Mouse (Mus musculus) embryonic fibroblast, embryonic 13.5 days (primary cell): ENCODE results near the gene Cyp2w1.

Experiments
- CTCF ChIP-seq: IDR thresholded peaks from 2 replicates; pipeline ENCODE4 v1.5.1; 2011; ENCODE audit warnings: mild to moderate bottlenecking, control low read depth, low read length, moderate library complexity, borderline replicate concordance; ENCODE audit not compliant: insufficient read depth
- POLR2A ChIP-seq: IDR thresholded peaks from 2 replicates; pipeline ENCODE4 v1.6.1; 2011; ENCODE audit warnings: low read depth, mild to moderate bottlenecking, control low read depth, low read length, moderate library complexity

- TF ChIP-seq POLR2A (no peak), CTCF (no peak)
Observed at GRCm38 (mm10) chr5:139387329-139388194, 35.1 kb downstream of the Cyp2w1 start.
